Mouse (Mus musculus) embryonic fibroblast, embryonic 13.5 days (primary cell): ENCODE measurements at regions not wholly inside any gene's neighbourhood (a gene's known extent, or its start where the extent isn't known, plus 50 kb on each side); places are given as distances from the start of the nearest gene placed in this dataset.

ENCODE experiments used
- H3K27ac ChIP-seq: 2 replicates; pipeline ENCODE4 v1.5.1; 2012; ENCODE audit warnings: low read length, control low read depth, inconsistent platforms; ENCODE audit not compliant: insufficient read depth
- H3K4me1 ChIP-seq: 2 replicates; pipeline ENCODE4 v1.6.1; 2011; ENCODE audit warnings: low read length; ENCODE audit not compliant: control insufficient read depth, insufficient read depth
- H3K4me3 ChIP-seq: 2 replicates; pipeline ENCODE4 v1.5.1; 2011; ENCODE audit warnings: mild to moderate bottlenecking, control low read depth, low read length; ENCODE audit not compliant: insufficient read depth
- CTCF ChIP-seq: IDR thresholded peaks from 2 replicates; pipeline ENCODE4 v1.5.1; 2011; ENCODE audit warnings: mild to moderate bottlenecking, control low read depth, low read length, moderate library complexity, borderline replicate concordance; ENCODE audit not compliant: insufficient read depth
- POLR2A ChIP-seq: IDR thresholded peaks from 2 replicates; pipeline ENCODE4 v1.6.1; 2011; ENCODE audit warnings: low read depth, mild to moderate bottlenecking, control low read depth, low read length, moderate library complexity

DNA sequence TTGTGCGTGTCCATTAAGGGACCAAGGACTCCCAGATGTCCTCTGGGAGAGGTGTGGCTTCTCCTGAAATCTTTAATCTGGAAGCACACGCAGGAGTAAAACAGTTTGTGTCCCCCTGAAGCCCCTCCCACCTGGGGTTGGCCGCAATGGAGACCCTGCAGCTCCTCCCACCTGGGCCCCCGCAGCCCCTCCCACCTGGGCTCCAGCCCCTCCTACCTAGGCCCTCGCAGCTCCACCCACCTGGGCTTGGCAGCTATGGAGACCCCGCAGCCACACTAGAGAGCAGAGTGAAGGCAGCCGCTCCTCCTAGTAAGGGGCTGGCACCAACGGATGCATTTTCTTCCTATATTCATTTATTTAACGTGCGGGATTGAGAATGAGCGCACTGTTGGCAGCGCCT is 245.9 kb downstream of the Ajap1 start:
- TF ChIP-seq POLR2A (no peak), CTCF (no peak)
- H3K4me1 ChIP-seq: no peaks in the 10 kb centered on the region
- H3K4me3 ChIP-seq: no peak overlapping the region
- H3K27ac ChIP-seq: no peak overlapping the region

- Histone ChIP-seq H3K4me1 (no peaks in the 10 kb centered on the region), H3K4me3 (no peak overlapping the region), H3K27ac (no peak overlapping the region)
- TF ChIP-seq CTCF: no peak
- no peak for TF ChIP-seq POLR2A
Measured at GRCm38 (mm10) chr4:153233762-153234161, 248.8 kb downstream of the Ajap1 start.

GRCm38 (mm10) chr4:153229221-153229620 is 253.4 kb downstream of the Ajap1 start:
- Histone ChIP-seq H3K27ac (no peak overlapping the region), H3K4me3 (no peak overlapping the region), H3K4me1 (no peaks in the 10 kb centered on the region)
- TF ChIP-seq POLR2A: no peak
- no peak for TF ChIP-seq CTCF

GRCm38 (mm10) chr4:153227680-153228420 is 254.8 kb downstream of the Ajap1 start:
- no peaks in the 10 kb centered on the region for H3K4me1 ChIP-seq
- H3K27ac ChIP-seq: no peak overlapping the region
- TF ChIP-seq POLR2A: no peak
- no peak for TF ChIP-seq CTCF
- no peak overlapping the region for H3K4me3 ChIP-seq

- Histone ChIP-seq H3K27ac (no peak overlapping the region), H3K4me3 (no peak overlapping the region), H3K4me1 (no peaks in the 10 kb centered on the region)
- no peak for TF ChIP-seq CTCF
- no peak for TF ChIP-seq POLR2A
Measured at GRCm38 (mm10) chr4:153224618-153225177, 257.9 kb downstream of the Ajap1 start.

DNA sequence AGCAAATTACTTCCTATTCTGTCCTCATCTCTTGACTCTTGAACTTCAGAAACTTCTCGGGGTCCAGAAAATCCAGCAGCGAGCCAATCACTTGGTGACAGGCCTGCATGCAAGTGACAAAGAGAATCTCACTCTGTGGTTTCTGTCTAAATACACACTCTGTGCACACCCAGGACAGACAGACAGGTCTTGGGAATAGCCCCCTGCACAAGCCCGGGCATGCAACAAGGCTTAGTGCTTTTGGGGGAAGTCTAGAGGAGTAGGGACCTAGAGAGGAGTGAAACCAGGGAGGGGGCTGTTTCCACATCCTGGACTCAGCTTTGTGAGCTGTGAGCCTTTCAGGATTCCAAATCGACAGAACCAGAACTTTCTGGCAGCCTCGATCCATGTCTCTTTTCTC is 259.6 kb downstream of the Ajap1 start:
- TF ChIP-seq CTCF: no peak
- TF ChIP-seq POLR2A: no peak
- Histone ChIP-seq H3K4me1 (no peaks in the 10 kb centered on the region), H3K27ac (no peak overlapping the region), H3K4me3 (no peak overlapping the region)

- H3K4me1 ChIP-seq: no peaks in the 10 kb centered on the region
- no peak for TF ChIP-seq CTCF
- no peak for TF ChIP-seq POLR2A
- no peak overlapping the region for H3K4me3 ChIP-seq
- H3K27ac ChIP-seq: no peak overlapping the region
Measured at GRCm38 (mm10) chr4:153220485-153220884, 262.1 kb downstream of the Ajap1 start.

DNA sequence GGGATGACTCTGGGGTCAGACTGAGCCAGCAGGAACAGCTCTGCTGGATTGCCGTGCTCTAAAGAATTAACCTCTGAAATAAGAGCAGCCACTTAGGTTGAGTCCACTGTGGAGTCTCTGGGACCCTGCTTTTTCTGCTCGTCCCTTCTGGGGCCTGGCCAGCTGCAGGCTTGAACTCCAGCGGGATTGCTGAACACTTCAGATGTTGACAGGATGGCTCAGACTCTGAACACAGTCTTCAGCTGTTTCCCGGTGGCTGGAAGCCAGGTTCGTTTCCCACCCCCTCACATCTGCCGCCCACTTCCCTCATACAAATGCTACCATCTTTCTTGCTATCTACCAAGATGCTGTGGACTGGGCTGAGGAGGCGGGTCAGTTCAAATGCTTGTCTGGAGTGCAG is 262.5 kb downstream of the Ajap1 start:
- TF ChIP-seq POLR2A (no peak), CTCF (no peak)
- Histone ChIP-seq H3K4me3 (no peak overlapping the region), H3K27ac (no peak overlapping the region), H3K4me1 (no peaks in the 10 kb centered on the region)

- Histone ChIP-seq H3K4me1 (no peaks in the 10 kb centered on the region), H3K27ac (no peak overlapping the region), H3K4me3 (no peak overlapping the region)
- TF ChIP-seq CTCF (no peak), POLR2A (no peak)
Measured at GRCm38 (mm10) chr4:153217541-153217980, 265.1 kb downstream of the Ajap1 start.

- Histone ChIP-seq H3K4me1 (no peaks in the 10 kb centered on the region), H3K4me3 (no peak overlapping the region), H3K27ac (no peak overlapping the region)
- TF ChIP-seq POLR2A (no peak), CTCF (no peak)
Measured at GRCm38 (mm10) chr4:153212095-153212494, 270.5 kb downstream of the Ajap1 start.

GRCm38 (mm10) chr4:153208822-153209221 is 273.8 kb downstream of the Ajap1 start:
- TF ChIP-seq POLR2A: no peak
- TF ChIP-seq CTCF: no peak
- Histone ChIP-seq H3K4me1 (no peaks in the 10 kb centered on the region), H3K27ac (no peak overlapping the region), H3K4me3 (no peak overlapping the region)
